Comparison of ENCODE assay signal across 19 mouse cellular contexts in genomic region chrX:139782278-139783044, GRCm38 (mm10). TPM values are rescaled to one million over a fixed set of nuclear protein-coding genes. Genes with fewer than 3 reads are reported as not detected.
DNase-seq lines count a peak whose midpoint lies in the region; ATAC-seq and TF ChIP-seq lines count a peak whose summit lies in the region.
"Had no signal": no experiment of that assay in that cellular context is flagged by ENCODE, and none has a peak within 500 bp of the region (broad histone marks: within the 10 kb centered on the region; RNA-seq: fewer than 3 reads in every experiment).

TSS of gene Ripply1 (minus strand) at chrX:139782353.

- no peaks in the 10 kb centered on the region for H3K9me3 ChIP-seq in hindbrain, embryonic 13.5 days
- H3K9me3 ChIP-seq in midbrain, postnatal 0 days (ENCODE audit: low read length) = no peaks in the 10 kb centered on the region
- H3K9me3 ChIP-seq in limb, embryonic 10.5 days (replicated peaks) = no peaks in the 10 kb centered on the region
- H3K9me3 ChIP-seq: embryonic facial prominence, embryonic 13.5 days; limb, embryonic 13.5 days had no signal

- no peak within 1 kb of the TSS for H3K4me3 ChIP-seq in liver, adult 2 months (ENCODE audit: insufficient read depth, low read depth, low read length)
- H3K4me3 ChIP-seq in hindbrain, embryonic 13.5 days = no peak within 1 kb of the TSS
- no peak within 1 kb of the TSS for H3K4me3 ChIP-seq in midbrain, postnatal 0 days (ENCODE audit: low read depth, low read length)
- H3K4me3 ChIP-seq in limb, embryonic 10.5 days = no peak within 1 kb of the TSS
- H3K4me3 ChIP-seq: embryonic facial prominence, embryonic 13.5 days; limb, embryonic 13.5 days had no signal

- H3K27ac ChIP-seq in liver, adult 2 months (replicated peaks; ENCODE audit: insufficient read depth, low read depth, low read length) = peak within 1 kb of the TSS; percentile 73
- H3K27ac ChIP-seq in hindbrain, embryonic 13.5 days = no peak within 1 kb of the TSS
- no peak within 1 kb of the TSS for H3K27ac ChIP-seq in midbrain, postnatal 0 days (ENCODE audit: low read depth, low read length)
- H3K27ac ChIP-seq in limb, embryonic 10.5 days = no peak within 1 kb of the TSS
- H3K27ac ChIP-seq: embryonic facial prominence, embryonic 13.5 days; limb, embryonic 13.5 days; stomach, postnatal 0 days had no signal

- H3K9ac ChIP-seq in liver, adult 2 months (ENCODE audit: low read depth, low read length) = peak within 1 kb of the TSS; percentile 39; the same call in 1 of the 2 replicates
- H3K9ac ChIP-seq in hindbrain, embryonic 13.5 days = no peak within 1 kb of the TSS
- H3K9ac ChIP-seq in midbrain, postnatal 0 days (replicated peaks; ENCODE audit: low read length, poor library complexity, severe bottlenecking) = no peak within 1 kb of the TSS
- H3K9ac ChIP-seq: embryonic facial prominence, embryonic 13.5 days; limb, embryonic 13.5 days had no signal

- no peak within 1 kb of the TSS for H3K4me2 ChIP-seq in hindbrain, embryonic 13.5 days
- no peak within 1 kb of the TSS for H3K4me2 ChIP-seq in midbrain, postnatal 0 days (ENCODE audit: low read depth, low read length, poor library complexity, severe bottlenecking)
- H3K4me2 ChIP-seq: embryonic facial prominence, embryonic 13.5 days; heart, embryonic 11.5 days; limb, embryonic 13.5 days had no signal

- peak; percentile 46; the same call in 1 of the 2 replicates for ATAC-seq in hindbrain, embryonic 13.5 days (ENCODE audit: low FRiP score)
- ATAC-seq in midbrain, postnatal 0 days (ENCODE audit: low FRiP score) = no peak

- H3K27me3 ChIP-seq in liver, adult 2 months (ENCODE audit: control insufficient read depth, insufficient read depth, low read length) = no peaks in the 10 kb centered on the region
- H3K27me3 ChIP-seq in hindbrain, embryonic 13.5 days = peaks cover 34% of the 10 kb centered on the region; the same call in 1 of the 2 replicates
- H3K27me3 ChIP-seq in midbrain, postnatal 0 days (ENCODE audit: insufficient read depth, low read length) = peaks cover 15% of the 10 kb centered on the region; the same call in 1 of the 2 replicates
- peaks cover 89% of the 10 kb centered on the region for H3K27me3 ChIP-seq in limb, embryonic 10.5 days (ENCODE audit: low read depth, poor library complexity, severe bottlenecking)

- no peaks in the 10 kb centered on the region for H3K79me2 ChIP-seq in liver, adult 2 months (ENCODE audit: control insufficient read depth, insufficient read depth, low read length)

- TF ChIP-seq CTCF in liver, adult 2 months (IDR thresholded peaks at IDR 0.05; ENCODE audit: low read depth, low read length) = no peak
- no peak for TF ChIP-seq CTCF in brain, embryonic 14.5 days (IDR thresholded peaks at IDR 0.05; ENCODE audit: borderline replicate concordance, extremely low read depth, insufficient read depth, insufficient read length)
- TF ChIP-seq CTCF in midbrain, postnatal 0 days (IDR thresholded peaks at IDR 0.05) = no peak

- WGBS in liver, adult 2 months = 71% methylated on average over 6 of the region's 6 CpGs
- WGBS in hindbrain, embryonic 13.5 days = 23% methylated on average over 6 of the region's 6 CpGs
- 23% methylated on average over 6 of the region's 6 CpGs for WGBS in midbrain, postnatal 0 days
- WGBS in limb, embryonic 10.5 days = 30% methylated on average over 6 of the region's 6 CpGs

- DNase-seq in liver, adult 2 months (ENCODE audit: extremely low read depth, low read depth, low spot score) = no peak
- no peak for DNase-seq in liver
- DNase-seq in brain, embryonic 14.5 days (ENCODE audit: low read depth) = peak; percentile 52
- DNase-seq in midbrain, postnatal 0 days (ENCODE audit: low spot score) = peak; percentile 1
- no peak for DNase-seq in kidney, postnatal 14 days
- no peak for DNase-seq in kidney, adult 18-20 months
- DNase-seq in limb, embryonic 10.5 days (ENCODE audit: low spot score) = no peak

- H3K36me3 ChIP-seq in liver, adult 2 months (ENCODE audit: control insufficient read depth, insufficient read depth, low read length) = no peaks in the 10 kb centered on the region
- H3K36me3 ChIP-seq in hindbrain, embryonic 13.5 days = no peaks in the 10 kb centered on the region
- H3K36me3 ChIP-seq in midbrain, postnatal 0 days (ENCODE audit: insufficient read depth, low read length) = no peaks in the 10 kb centered on the region
- no peaks in the 10 kb centered on the region for H3K36me3 ChIP-seq in limb, embryonic 10.5 days
- H3K36me3 ChIP-seq: embryonic facial prominence, embryonic 13.5 days; limb, embryonic 13.5 days had no signal

- H3K4me1 ChIP-seq in liver, adult 2 months (ENCODE audit: control insufficient read depth, insufficient read depth, low read length) = peaks cover 30% of the 10 kb centered on the region
- H3K4me1 ChIP-seq in hindbrain, embryonic 13.5 days (replicated peaks) = peaks cover 3% of the 10 kb centered on the region; the same call in 1 of the 2 replicates
- no peaks in the 10 kb centered on the region for H3K4me1 ChIP-seq in midbrain, postnatal 0 days (ENCODE audit: insufficient read depth, low read length)
- H3K4me1 ChIP-seq in limb, embryonic 10.5 days = 0 out of 2 replicates have a peak, but pooled peaks cover 3% of the 10 kb centered on the region
- H3K4me1 ChIP-seq: embryonic facial prominence, embryonic 13.5 days; limb, embryonic 13.5 days had no signal

- no peak for TF ChIP-seq POLR2A in liver, adult 2 months (IDR thresholded peaks at IDR 0.05; ENCODE audit: extremely low read depth, insufficient read depth, low read length)
- no peak for TF ChIP-seq POLR2A in brain, embryonic 14.5 days (IDR thresholded peaks at IDR 0.05; ENCODE audit: borderline replicate concordance, extremely low read depth, insufficient read depth, insufficient read length, poor library complexity, severe bottlenecking)

RNA-seq across cellular contexts. Expression of gene Ripply1, which starts in this region (rescaled TPM):
- 0.74 and 1.6 TPM in 2 replicates for total RNA-seq in liver, adult 2 months (2014; rRNA removed)
- polyA plus RNA-seq in liver, adult 2 months (2012; rRNA removed) = 1.5 and 2.5 TPM in 2 replicates
- 0.30 and 0.36 TPM in 2 replicates for polyA plus RNA-seq in brain, embryonic 14.5 days (2012; rRNA removed)
- polyA plus RNA-seq in hindbrain, embryonic 13.5 days (2015; fragmentation: Nextera tagmentation; extraction: Ambion mirVana) = 0.25 TPM in 1 of 2 replicates, not detected in the other
- total RNA-seq in midbrain, postnatal 0 days (2014; rRNA removed) = not detected in 2 replicates
- polyA plus RNA-seq in midbrain, postnatal 0 days (2015; fragmentation: Nextera tagmentation; extraction: Ambion mirVana) = not detected in 2 replicates
- polyA plus RNA-seq in limb, embryonic 10.5 days (2016; fragmentation: Nextera tagmentation; extraction: Ambion mirVana) = not detected in 2 replicates
- total RNA-seq: adrenal gland, adult 18-20 months; heart, postnatal 36 days had no signal
- polyA plus RNA-seq: C2C12; embryonic facial prominence, embryonic 13.5 days; heart, embryonic 11.5 days; lung, embryonic 16.5 days; neural tube, embryonic 14.5 days; spleen, adult 2 months; stomach, postnatal 0 days; urinary bladder, adult 2 months had no signal

Comparison
In these comparisons a context has a peak if more than half of its experiments do, and no peak if none do; other contexts are left out.
1. Peak in DNase-seq in brain, embryonic 14.5 days; RNA of the gene not detected or under 1 TPM.
2. Peak in ATAC-seq in hindbrain, embryonic 13.5 days; RNA of the gene not detected or under 1 TPM.
3. Peak in DNase-seq in midbrain, postnatal 0 days; RNA of the gene not detected or under 1 TPM.